Mouse (Mus musculus) liver, embryonic 14.5 days (tissue): ENCODE data around the gene Adamts12.

Source experiments
- CTCF ChIP-seq: IDR thresholded peaks from 2 replicates; pipeline ENCODE4 v1.5.1; 2016; ENCODE audit warnings: antibody characterized with exemption, low read depth, control low read depth
- EP300 ChIP-seq: IDR thresholded peaks from 2 replicates; pipeline ENCODE4 v1.6.1; 2016; ENCODE audit warnings: antibody characterized with exemption, low read depth

- TF ChIP-seq EP300 (no peak), CTCF (no peak)
Observed at GRCm38 (mm10) chr15:11035947-11036474, 28.6 kb upstream of the Adamts12 start.
